Mouse (Mus musculus): ENCODE data around the gene Pitx3.

Pitx3 gene

GRCm38 (mm10) chr19:46131694-46132525 lies 16.2 kb downstream of the Pitx3 start, which contains the start of gene Elovl3:
TSS of gene Elovl3 (plus strand) at chr19:46131897.
- in situ Hi-C loops (cut with MseI, MboI), result loop anchor here (10.0 kb wide), 1 partner anchor 123 kb away; no protein-coding TSS in a partner anchor

- in situ Hi-C loops (cut with MseI, MboI), result loop anchor here (10.0 kb wide), 1 partner anchor 124 kb away; no protein-coding TSS in a partner anchor
Measured at GRCm38 (mm10) chr19:46131283-46131682, 16.8 kb downstream of the Pitx3 start.

GRCm38 (mm10) chr19:46129737-46130136 lies 18.4 kb downstream of the Pitx3 start:
- in situ Hi-C loops (cut with MseI, MboI), result loop anchor here (10.0 kb wide), 1 partner anchor 125 kb away; no protein-coding TSS in a partner anchor

- in situ Hi-C loops (cut with MseI, MboI), result no loop called here
Measured at GRCm38 (mm10) chr19:46126301-46126700, 21.8 kb downstream of the Pitx3 start.

- in situ Hi-C loops (cut with MseI, MboI), result no loop called here
Measured at GRCm38 (mm10) chr19:46124651-46125050, 23.5 kb downstream of the Pitx3 start.

GRCm38 (mm10) chr19:46123876-46124275 lies 24.2 kb downstream of the Pitx3 start:
- in situ Hi-C loops (cut with MseI, MboI), result no loop called here

- in situ Hi-C loops (cut with MseI, MboI), result no loop called here
Measured at GRCm38 (mm10) chr19:46120872-46121271, 27.3 kb downstream of the Pitx3 start.

- in situ Hi-C loops (cut with MseI, MboI), result no loop called here
Measured at GRCm38 (mm10) chr19:46119458-46119857, 28.7 kb downstream of the Pitx3 start.

GRCm38 (mm10) chr19:46114617-46115016 lies 33.5 kb downstream of the Pitx3 start:
- in situ Hi-C loops (cut with MseI, MboI), result no loop called here

- in situ Hi-C loops (cut with MseI, MboI), result no loop called here
Measured at GRCm38 (mm10) chr19:46110781-46111180, 37.3 kb downstream of the Pitx3 start.

- in situ Hi-C loops (cut with MseI, MboI), result no loop called here
Measured at GRCm38 (mm10) chr19:46110214-46110613, 37.9 kb downstream of the Pitx3 start.

- in situ Hi-C loops (cut with MseI, MboI), result no loop called here
Measured at GRCm38 (mm10) chr19:46104187-46104557, 44.0 kb downstream of the Pitx3 start.

- in situ Hi-C loops (cut with MseI, MboI), result no loop called here
Measured at GRCm38 (mm10) chr19:46103437-46104186, 44.5 kb downstream of the Pitx3 start.

GRCm38 (mm10) chr19:46099561-46099960 lies 48.6 kb downstream of the Pitx3 start:
- in situ Hi-C loops (cut with MseI, MboI), result no loop called here

GRCm38 (mm10) chr19:46096396-46096795 lies 51.7 kb downstream of the Pitx3 start:
- in situ Hi-C loops (cut with MseI, MboI), result no loop called here

GRCm38 (mm10) chr19:46095291-46095690 lies 52.8 kb downstream of the Pitx3 start:
- in situ Hi-C loops (cut with MseI, MboI), result no loop called here

GRCm38 (mm10) chr19:46094144-46094543 lies 54.0 kb downstream of the Pitx3 start:
- in situ Hi-C loops (cut with MseI, MboI), result no loop called here

GRCm38 (mm10) chr19:46091641-46092040 lies 56.5 kb downstream of the Pitx3 start:
- in situ Hi-C loops (cut with MseI, MboI), result no loop called here

- in situ Hi-C loops (cut with MseI, MboI), result no loop called here
Measured at GRCm38 (mm10) chr19:46087871-46088270, 60.3 kb downstream of the Pitx3 start.

- in situ Hi-C loops (cut with MseI, MboI), result no loop called here
Measured at GRCm38 (mm10) chr19:46086337-46086736, 61.8 kb downstream of the Pitx3 start.

Data from mouse trophoblast stem cell (cell line).